Mouse (Mus musculus): ENCODE data around the gene Pcolce2.

DNA sequence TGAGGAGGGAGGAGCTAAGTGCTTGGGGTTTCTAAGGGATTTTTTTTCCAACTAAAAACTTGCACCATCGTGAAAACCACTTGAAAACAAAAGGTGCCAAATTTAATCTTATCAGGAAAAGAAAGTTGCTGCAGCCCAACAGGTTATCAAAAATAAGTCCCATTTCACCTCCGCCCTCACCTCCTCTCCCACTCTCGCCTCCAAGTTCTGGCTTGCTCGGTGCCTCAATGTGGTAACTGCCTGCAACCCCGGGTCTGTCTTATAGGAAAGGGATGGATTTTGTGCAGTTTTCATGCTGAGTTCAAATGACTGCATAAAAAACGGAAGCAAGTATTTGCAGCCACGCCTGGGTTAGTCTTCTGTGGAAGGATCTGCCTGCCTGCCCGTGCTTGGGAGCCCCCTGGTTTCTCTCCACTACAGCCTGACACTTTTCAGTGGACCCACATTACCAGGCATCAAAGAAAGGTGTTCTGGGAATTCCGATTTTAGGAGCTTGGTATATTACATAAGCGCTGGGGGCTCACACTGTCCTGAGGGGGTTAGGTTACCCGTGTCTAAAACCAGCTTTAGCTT, 56.2 kb downstream of the Pcolce2 start:
- TF ChIP-seq CTCF (IDR thresholded peaks at IDR 0.05; ENCODE audit: insufficient read depth, low read length) (no peak), POLR2A (IDR thresholded peaks at IDR 0.05; ENCODE audit: borderline replicate concordance, extremely low read depth, low read depth, low read length) (no peak)

Data from lung, adult 2 months (tissue).